Mouse (Mus musculus) hindbrain, embryonic 10.5 days (tissue): ENCODE results near the gene Rev3l. TPM values are rescaled to one million over a fixed set of nuclear protein-coding genes. Genes with fewer than 3 reads are reported as not detected.
"Not testable (repeated sequence)": the region's sequence is repeated elsewhere in the genome, so short reads cannot be mapped to it uniquely, and the experiment has no call there.

Source experiments
- DNase-seq: peaks from one replicate; pipeline ENCODE4 v3.0.0-alpha.2; 2017; ENCODE audit warnings: low spot score
- H3K27ac ChIP-seq: fragments of 300-500 bp; sonication (generic); 2 replicates; pipeline ENCODE4 v1.5.1; 2016; ENCODE audit warnings: mild to moderate bottlenecking, moderate library complexity
- H3K27me3 ChIP-seq: fragments of 300-500 bp; sonication (generic); 2 replicates; pipeline ENCODE4 v1.6.1; 2016; ENCODE audit warnings: mild to moderate bottlenecking; ENCODE audit not compliant: poor library complexity, insufficient read depth, severe bottlenecking
- H3K36me3 ChIP-seq: fragments of 300-500 bp; sonication (generic); 2 replicates; pipeline ENCODE4 v1.6.1; 2016; ENCODE audit warnings: mild to moderate bottlenecking, moderate library complexity
- H3K4me1 ChIP-seq: fragments of 300-500 bp; sonication (generic); replicated peaks from 2 replicates; pipeline ENCODE4 v1.6.1; 2016; ENCODE audit warnings: mild to moderate bottlenecking
- H3K4me3 ChIP-seq: fragments of 300-500 bp; sonication (generic); 2 replicates; pipeline ENCODE4 v1.5.1; 2016; ENCODE audit warnings: mild to moderate bottlenecking, moderate library complexity
- H3K9me3 ChIP-seq: fragments of 300-500 bp; sonication (generic); 2 replicates; pipeline ENCODE4 v1.6.1; 2016; ENCODE audit warnings: mild to moderate bottlenecking, moderate library complexity
- WGBS: fragments of 180-500 bp; shearing (Covaris S2); methylation state at CpG from one replicate; pipeline ENCODE4 v1.1.7; 2016; 5-methylcytosine and 5-hydroxymethylcytosine counted together
- polyA plus RNA-seq: library from polyadenylated mRNA; unstranded; fragments of >200 nt; fragmentation: Nextera tagmentation; extraction: Ambion mirVana; gene quantifications from 2 replicates; pipeline ENCODE4 v1.2.1, GENCODE M21; 2016

Gene Rev3l
- polyA plus RNA-seq, 1 experiment from 2014 or later, result 8.8 TPM

DNA sequence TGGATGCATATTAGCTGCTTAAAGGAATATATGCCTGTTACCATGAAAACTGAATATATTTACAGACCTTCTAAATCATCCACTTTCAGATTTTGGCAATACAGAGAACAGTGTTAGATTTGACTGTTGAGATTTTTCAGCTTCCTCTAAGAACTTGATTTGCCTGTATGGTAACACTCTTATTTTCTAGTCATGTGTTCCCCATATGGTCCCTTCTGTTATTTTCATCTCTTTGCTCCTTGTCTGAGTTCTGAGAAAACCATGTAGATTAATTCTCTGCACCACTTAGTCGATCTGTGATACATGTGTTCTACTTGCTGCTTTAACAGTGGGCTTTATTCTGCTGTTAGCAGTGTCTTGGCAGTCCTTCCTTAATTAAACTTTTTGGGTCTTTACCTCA, 110.7 kb downstream of the Rev3l start:
- H3K27me3 ChIP-seq, result no peaks in the 10 kb centered on the region
- H3K4me1 ChIP-seq, result no peaks in the 10 kb centered on the region
- H3K27ac ChIP-seq, result no peak overlapping the region
- 93% methylated on average over 1 of the region's 1 CpGs for WGBS
- no peak for DNase-seq
- H3K9me3 ChIP-seq, result no peaks in the 10 kb centered on the region
- no peak overlapping the region for H3K4me3 ChIP-seq
- H3K36me3 ChIP-seq, result peaks cover 81% of the 10 kb centered on the region

- Histone ChIP-seq H3K4me1 (no peaks in the 10 kb centered on the region), H3K27ac (no peak overlapping the region), H3K4me3 (no peak overlapping the region), H3K27me3 (no peaks in the 10 kb centered on the region), H3K9me3 (no peaks in the 10 kb centered on the region), H3K36me3 (peaks cover 71% of the 10 kb centered on the region)
- DNase-seq, result no peak
- 90% methylated on average over 2 of the region's 2 CpGs for WGBS
Measured at GRCm38 (mm10) chr10:39865509-39865908, 133.6 kb downstream of the Rev3l start.

DNA sequence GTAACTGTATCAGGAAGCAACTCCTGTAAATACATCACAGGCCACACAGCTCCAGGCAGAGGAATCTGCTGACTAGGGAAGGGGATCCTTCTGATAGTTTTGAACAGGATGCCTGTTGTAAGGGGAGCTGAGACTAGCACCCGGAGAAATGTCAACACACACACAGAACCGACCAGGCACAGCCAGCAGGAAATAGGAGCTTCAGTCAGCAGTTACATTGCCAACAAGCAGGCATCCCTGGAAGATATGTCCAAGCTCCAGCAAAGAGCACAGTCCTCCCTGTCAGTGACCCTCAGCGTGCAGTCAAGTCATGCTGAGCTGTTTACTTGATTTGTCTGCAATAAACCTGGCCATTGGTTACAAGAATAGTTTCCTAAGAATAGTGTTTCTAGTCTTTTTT, 156.7 kb downstream of the Rev3l start:
- Histone ChIP-seq H3K4me1 (no peaks in the 10 kb centered on the region), H3K4me3 (no peak overlapping the region), H3K9me3 (no peaks in the 10 kb centered on the region), H3K27ac (no peak overlapping the region), H3K27me3 (no peaks in the 10 kb centered on the region), H3K36me3 (peaks cover 5% of the 10 kb centered on the region; the same call in 1 of the 2 replicates)
- 67% methylated on average over 3 of the region's 3 CpGs for WGBS
- no peak for DNase-seq

DNA sequence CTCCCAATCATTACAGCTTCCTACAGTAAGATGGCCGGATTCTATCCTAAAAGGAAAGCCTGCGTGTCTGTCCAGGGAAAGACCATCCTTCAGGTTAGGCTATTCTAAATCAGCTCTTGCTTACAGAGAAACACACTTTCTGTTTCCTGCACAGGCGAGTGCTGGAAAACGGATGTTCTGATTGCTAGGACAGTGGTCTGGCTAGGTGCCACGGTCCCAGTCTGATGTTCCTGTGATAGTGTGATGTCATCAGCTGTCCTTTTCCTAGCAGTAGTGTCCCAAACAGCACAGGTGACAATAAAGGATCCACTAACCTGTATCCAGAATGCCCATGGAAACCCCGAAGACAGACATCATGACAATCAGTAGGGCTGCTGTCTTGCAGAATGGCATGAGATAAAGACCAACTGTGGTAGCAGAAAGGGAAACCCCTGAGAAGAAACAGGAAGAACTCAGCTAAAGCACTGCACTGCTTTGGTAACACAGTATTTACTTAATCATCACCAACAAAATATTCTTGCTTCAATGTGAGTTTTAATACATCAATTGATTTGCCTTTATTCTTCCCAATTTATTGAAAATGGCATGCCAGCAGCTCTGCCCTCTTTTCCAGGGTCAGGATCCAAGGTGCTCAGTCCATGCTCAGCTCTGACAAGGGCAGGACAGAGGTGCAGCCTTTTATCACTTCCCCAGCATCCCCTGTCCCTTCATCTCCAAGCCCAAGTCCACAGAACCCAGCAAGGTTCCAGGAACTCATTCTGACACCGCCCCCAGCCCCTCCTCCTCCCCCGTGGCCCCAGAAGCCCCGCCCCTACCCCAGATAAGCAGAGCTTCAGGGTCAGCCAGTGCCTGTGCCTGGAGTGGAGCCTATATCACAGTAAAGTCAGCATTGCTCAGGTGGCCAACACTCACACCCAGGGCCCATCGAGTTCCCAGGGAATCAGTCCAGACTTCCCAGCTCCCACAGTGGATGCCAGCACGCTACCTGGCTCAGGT, 162.1 kb downstream of the Rev3l start:
- 76% methylated on average over 11 of the region's 11 CpGs for WGBS
- Histone ChIP-seq H3K4me3 (no peak overlapping the region), H3K36me3 (peaks cover 5% of the 10 kb centered on the region; the same call in 1 of the 2 replicates), H3K27me3 (no peaks in the 10 kb centered on the region), H3K4me1 (peaks cover 8% of the 10 kb centered on the region), H3K27ac (no peak overlapping the region), H3K9me3 (0 out of 2 replicates have a peak, but pooled peaks cover 3% of the 10 kb centered on the region)
- DNase-seq, result no peak

- WGBS, result 81% methylated on average over 5 of the region's 5 CpGs
- H3K27me3 ChIP-seq, result no peaks in the 10 kb centered on the region
Measured at GRCm38 (mm10) chr10:39896503-39896902, 164.6 kb downstream of the Rev3l start.

DNA sequence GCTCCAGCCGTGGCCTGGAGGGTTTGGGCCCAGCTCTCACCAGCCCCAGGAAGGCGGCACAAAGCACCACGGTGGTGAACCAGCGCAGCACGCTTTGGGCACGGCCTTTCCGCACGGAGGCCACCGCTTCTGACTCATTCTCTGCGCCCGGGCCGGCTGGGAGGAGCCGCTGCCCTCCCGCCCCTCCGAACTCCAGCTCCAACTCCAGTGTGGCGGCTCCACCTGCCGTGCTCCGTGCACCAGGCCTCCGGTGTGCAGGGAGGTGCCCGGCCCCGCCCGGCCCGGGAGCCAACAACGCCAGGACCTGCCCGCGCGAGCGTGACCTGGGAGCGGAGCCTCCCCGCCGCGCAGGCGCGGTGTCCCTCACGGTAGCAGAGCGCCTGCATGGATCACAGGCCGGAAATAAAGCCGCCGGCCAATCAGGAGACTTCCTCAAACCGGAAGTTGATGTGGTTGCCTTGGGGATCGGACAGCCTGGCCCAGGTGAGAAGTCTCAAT, 167.0 kb downstream of the Rev3l start, which contains the start of gene Mfsd4b4:
Gene Mfsd4b4 (minus strand): TSS at position 365 of the 498 bp plus-strand sequence.
- no peaks in the 10 kb centered on the region for H3K27me3 ChIP-seq
- peaks cover 16% of the 10 kb centered on the region for H3K4me1 ChIP-seq
- peak within 1 kb of the TSS; percentile 73 for H3K4me3 ChIP-seq
- WGBS, result under 1% methylated on average over 41 of the region's 41 CpGs
- H3K36me3 ChIP-seq, result no peaks in the 10 kb centered on the region
- H3K27ac ChIP-seq, result peak within 1 kb of the TSS; percentile 95
- H3K9me3 ChIP-seq, result 0 out of 2 replicates have a peak, but pooled peaks cover 3% of the 10 kb centered on the region
- peak; percentile 94 for DNase-seq

More at GRCm38 (mm10) chr10:39896503-39896902, 164.6 kb downstream of the Rev3l start:
- H3K36me3 ChIP-seq, result peaks cover 2% of the 10 kb centered on the region; the same call in 1 of the 2 replicates
- DNase-seq, result no peak
- H3K4me1 ChIP-seq, result peaks cover 16% of the 10 kb centered on the region
- H3K4me3 ChIP-seq, result no peak overlapping the region
- no peak overlapping the region for H3K27ac ChIP-seq
- 0 out of 2 replicates have a peak, but pooled peaks cover 3% of the 10 kb centered on the region for H3K9me3 ChIP-seq

GRCm38 (mm10) chr10:39904191-39904590, 172.3 kb downstream of the Rev3l start:
- H3K27me3 ChIP-seq, result no peaks in the 10 kb centered on the region
- no peaks in the 10 kb centered on the region for H3K36me3 ChIP-seq
- no peak overlapping the region for H3K27ac ChIP-seq
- no peak for DNase-seq
- H3K4me3 ChIP-seq, result no peak overlapping the region
- no peaks in the 10 kb centered on the region for H3K9me3 ChIP-seq
- H3K4me1 ChIP-seq, result peaks cover 8% of the 10 kb centered on the region
- 79% methylated on average over 3 of the region's 3 CpGs for WGBS

DNA sequence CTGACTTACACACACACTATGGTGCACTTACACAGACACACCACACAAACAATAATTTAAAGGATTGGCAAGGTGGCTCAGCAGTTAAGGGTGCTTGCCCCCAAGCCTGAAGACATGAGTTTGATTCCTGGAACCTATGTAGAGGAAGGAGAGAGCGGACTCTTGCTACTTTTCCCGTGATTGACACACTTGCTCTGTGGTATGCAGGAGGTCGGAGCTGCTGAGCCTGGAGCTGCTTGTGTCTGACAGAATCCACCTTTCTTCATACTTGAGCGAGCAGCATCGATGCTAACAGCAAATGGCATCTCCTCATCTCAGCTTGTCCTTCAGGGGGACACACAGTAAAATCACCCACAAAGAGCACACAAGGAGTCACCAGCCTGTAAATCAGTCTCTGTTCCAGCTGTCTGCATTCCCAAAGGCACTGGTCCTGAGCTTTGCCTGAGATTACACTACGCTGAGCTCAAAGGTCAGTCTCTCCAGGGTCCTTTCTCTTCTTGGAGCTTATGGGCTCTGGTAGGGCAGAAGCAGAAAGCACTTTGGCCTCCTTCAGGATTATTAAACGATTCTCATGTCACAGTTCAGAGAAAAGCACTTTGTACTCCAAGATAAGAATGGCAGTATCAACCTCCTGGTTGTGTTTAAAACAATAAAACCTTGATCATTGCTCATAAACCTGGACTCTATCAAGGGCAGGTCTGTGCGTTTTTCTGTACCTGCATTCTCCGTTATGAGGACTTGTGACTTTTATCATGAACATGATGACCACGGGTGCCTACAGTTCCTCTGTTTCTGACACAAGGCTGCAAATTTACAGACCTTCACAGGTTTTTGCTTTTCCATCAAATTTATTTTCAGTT, 175.1 kb downstream of the Rev3l start:
- Histone ChIP-seq H3K4me3 (no peak overlapping the region), H3K27me3 (no peaks in the 10 kb centered on the region), H3K4me1 (0 out of 2 replicates have a peak, but pooled peaks cover 2% of the 10 kb centered on the region), H3K27ac (no peak overlapping the region), H3K36me3 (no peaks in the 10 kb centered on the region), H3K9me3 (no peaks in the 10 kb centered on the region)
- WGBS, result 83% methylated on average over 10 of the region's 10 CpGs
- no peak for DNase-seq

GRCm38 (mm10) chr10:39908768-39909441, 177.0 kb downstream of the Rev3l start:
- DNase-seq, result no peak
- H3K4me1 ChIP-seq, result 0 out of 2 replicates have a peak, but pooled peaks cover 2% of the 10 kb centered on the region
- H3K4me3 ChIP-seq, result no peak overlapping the region
- no peak overlapping the region for H3K27ac ChIP-seq
- no peaks in the 10 kb centered on the region for H3K27me3 ChIP-seq
- H3K9me3 ChIP-seq, result no peaks in the 10 kb centered on the region
- 78% methylated on average over 13 of the region's 13 CpGs for WGBS
- no peaks in the 10 kb centered on the region for H3K36me3 ChIP-seq

GRCm38 (mm10) chr10:39912616-39913015, 180.7 kb downstream of the Rev3l start:
- no peaks in the 10 kb centered on the region for H3K36me3 ChIP-seq
- H3K4me1 ChIP-seq, result no peaks in the 10 kb centered on the region
- DNase-seq, result no peak
- H3K27ac ChIP-seq, result no peak overlapping the region
- no peak overlapping the region for H3K4me3 ChIP-seq
- no peaks in the 10 kb centered on the region for H3K27me3 ChIP-seq
- H3K9me3 ChIP-seq, result no peaks in the 10 kb centered on the region

GRCm38 (mm10) chr10:39924556-39924955, 192.6 kb downstream of the Rev3l start:
- H3K4me1 ChIP-seq, result peaks cover 10% of the 10 kb centered on the region
- DNase-seq, H3K9me3 ChIP-seq, H3K27ac ChIP-seq, H3K36me3 ChIP-seq, H3K4me3 ChIP-seq: not testable (repeated sequence)
- WGBS, result 74% methylated on average over 8 of the region's 8 CpGs
- peaks cover 35% of the 10 kb centered on the region for H3K27me3 ChIP-seq
